Mouse (Mus musculus) G1E (cell line): ENCODE measurements around the gene Hsd17b13. TPM values are rescaled to one million over a fixed set of nuclear protein-coding genes. Genes with fewer than 3 reads are reported as not detected.
"Not testable (repeated sequence)": the region's sequence is repeated elsewhere in the genome, so short reads cannot be mapped to it uniquely, and the experiment has no call there.

Experiments
- ATAC-seq: 2 replicates; pipeline ENCODE4 v1.8.0; 2016; ENCODE audit warnings: mild to moderate bottlenecking; ENCODE audit not compliant: insufficient number of reproducible peaks, poor library complexity, low FRiP score, severe bottlenecking; ENCODE audit errors: extremely low read depth
- DNase-seq: peaks from one replicate; pipeline ENCODE4 v3.0.0; 2012; ENCODE audit warnings: low spot score
- H3K27me3 ChIP-seq: 2 replicates; pipeline ENCODE4 v1.6.1; 2012; ENCODE audit warnings: mild to moderate bottlenecking, low read length, inconsistent platforms; ENCODE audit not compliant: insufficient read depth
- H3K36me3 ChIP-seq: replicated peaks from 2 replicates; pipeline ENCODE3; 2012; ENCODE audit warnings: mild to moderate bottlenecking, inconsistent platforms
- H3K4me1 ChIP-seq: 2 replicates; pipeline ENCODE4 v1.6.1; 2012; ENCODE audit warnings: low read depth, low read length, inconsistent platforms, mixed read lengths; ENCODE audit not compliant: insufficient read depth
- H3K4me3 ChIP-seq: 2 replicates; pipeline ENCODE4 v1.5.1; 2012; ENCODE audit warnings: low read depth, mild to moderate bottlenecking, inconsistent platforms, low read length, moderate library complexity, mixed read lengths
- H3K9me3 ChIP-seq: replicated peaks from 2 replicates; pipeline ENCODE4 v1.6.1; 2012; ENCODE audit warnings: inconsistent platforms
- CTCF ChIP-seq: IDR thresholded peaks from 2 replicates; pipeline ENCODE4 v1.5.1; 2012; ENCODE audit warnings: low read depth, low read length, inconsistent platforms, mixed read lengths
- GATA1 ChIP-seq: IDR thresholded peaks from 2 replicates; pipeline ENCODE4 v1.6.1; 2012; ENCODE audit warnings: borderline replicate concordance, low read length, inconsistent platforms, mixed read lengths
- GATA2 ChIP-seq: IDR thresholded peaks from 2 replicates; pipeline ENCODE4 v1.6.1; 2012; ENCODE audit warnings: low read depth, low read length, inconsistent platforms, borderline replicate concordance
- POLR2AphosphoS5 ChIP-seq: IDR thresholded peaks from 2 replicates; pipeline ENCODE4 v1.6.1; 2012; ENCODE audit warnings: low read depth, low read length, inconsistent platforms; ENCODE audit not compliant: insufficient replicate concordance
- TAL1 ChIP-seq: conservative IDR thresholded peaks from 2 replicates; pipeline ENCODE4 v1.6.1; 2012; ENCODE audit warnings: low read depth, low read length, inconsistent platforms, mixed read lengths
- polyA plus RNA-seq: library from polyadenylated mRNA; stranded (reverse); fragments of >175 nt; gene quantifications from 2 replicates; pipeline ENCODE4 v1.2.3, GENCODE M21; 2012
- total RNA-seq, 2 experiments: library from RNA; stranded (forward) in 1 of 2; stranded (reverse) in 1 of 2; fragments of 200-1000 nt in 1 of 2; fragments of >200 nt in 1 of 2; fragmentation: Nextera tagmentation in 1 of 2; gene quantifications; 2 replicates each; pipeline ENCODE4 v1.2.3; 2014 to 2017

Gene Hsd17b13
- total and polyA plus RNA-seq, 3 experiments, result not detected

GRCm38 (mm10) chr5:103972379-103972778, 4.8 kb downstream of the Hsd17b13 start:
- Histone ChIP-seq H3K4me3 (no peak overlapping the region), H3K36me3 (no peaks in the 10 kb centered on the region), H3K4me1 (no peaks in the 10 kb centered on the region), H3K9me3 (peaks cover 2% of the 10 kb centered on the region; the same call in 1 of the 2 replicates), H3K27me3 (no peaks in the 10 kb centered on the region)
- ATAC-seq, result no peak
- TF ChIP-seq CTCF, result no peak
- DNase-seq, result no peak

DNA sequence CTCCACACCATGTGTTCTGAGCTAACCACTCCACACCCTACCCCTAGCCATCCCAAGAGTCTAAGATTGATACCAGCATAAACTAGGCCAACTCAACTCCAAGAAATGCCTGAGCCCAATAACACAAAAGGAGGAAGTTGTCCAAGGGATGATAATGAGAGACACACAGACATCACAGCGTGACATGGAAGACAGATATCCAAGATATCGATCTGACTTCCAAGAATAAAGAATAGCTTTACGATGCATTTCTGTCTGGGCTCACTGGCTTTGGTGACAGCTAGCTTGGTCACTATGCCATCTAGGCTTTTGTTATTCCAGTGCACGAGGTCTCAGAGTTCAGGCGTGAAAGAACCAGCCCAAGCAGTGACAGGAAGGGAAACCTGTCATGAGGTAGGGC, 6.2 kb downstream of the Hsd17b13 start:
- ATAC-seq, result peak; percentile 28; the same call in 1 of the 2 replicates
- no peak overlapping the region for H3K4me3 ChIP-seq
- peaks cover 2% of the 10 kb centered on the region; the same call in 1 of the 2 replicates for H3K9me3 ChIP-seq
- TF ChIP-seq TAL1 (no peak), GATA1 (no peak), POLR2AphosphoS5 (no peak), CTCF (no peak), GATA2 (no peak)
- H3K36me3 ChIP-seq, result no peaks in the 10 kb centered on the region
- no peaks in the 10 kb centered on the region for H3K4me1 ChIP-seq
- H3K27me3 ChIP-seq, result no peaks in the 10 kb centered on the region
- DNase-seq, result no peak

GRCm38 (mm10) chr5:103962935-103963429, 14.2 kb downstream of the Hsd17b13 start:
- ATAC-seq (no peak), DNase-seq (no peak)
- H3K4me3 ChIP-seq, result no peak overlapping the region
- no peaks in the 10 kb centered on the region for H3K36me3 ChIP-seq
- no peaks in the 10 kb centered on the region for H3K9me3 ChIP-seq
- no peaks in the 10 kb centered on the region for H3K4me1 ChIP-seq
- TF ChIP-seq POLR2AphosphoS5 (no peak), GATA2 (no peak), TAL1 (no peak), GATA1 (no peak), CTCF (no peak)
- H3K27me3 ChIP-seq, result no peaks in the 10 kb centered on the region

DNA sequence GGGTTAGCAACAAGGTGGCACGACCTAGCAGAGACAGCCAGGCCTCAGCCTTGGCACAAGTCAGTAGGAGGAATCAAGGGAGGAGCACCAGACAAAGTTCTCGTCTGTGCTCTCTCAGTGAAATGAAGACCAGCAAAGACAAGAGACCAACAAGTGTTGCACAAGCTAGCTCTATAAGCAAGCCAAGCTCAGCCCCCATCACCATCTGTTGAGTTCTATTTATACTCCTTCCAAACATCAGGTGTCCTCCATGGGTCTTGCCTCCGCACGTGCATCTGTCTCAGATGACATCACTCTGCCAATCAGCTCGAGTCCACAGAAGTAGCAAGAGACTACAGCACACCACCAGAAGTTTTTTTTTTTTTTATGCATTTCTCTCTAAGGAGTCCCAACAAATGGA, 22.6 kb downstream of the Hsd17b13 start:
- Histone ChIP-seq H3K27me3 (no peaks in the 10 kb centered on the region), H3K9me3 (peaks cover 13% of the 10 kb centered on the region), H3K4me1 (no peaks in the 10 kb centered on the region), H3K4me3 (no peak overlapping the region), H3K36me3 (no peaks in the 10 kb centered on the region)
- ATAC-seq, result no peak
- no peak for TF ChIP-seq GATA1
- no peak for TF ChIP-seq CTCF
- TF ChIP-seq GATA2, result no peak
- TF ChIP-seq TAL1, result no peak
- no peak for TF ChIP-seq POLR2AphosphoS5
- DNase-seq, result no peak

- TF ChIP-seq POLR2AphosphoS5 (no peak), TAL1 (no peak), GATA2 (no peak), CTCF (no peak), GATA1 (no peak)
- ATAC-seq (no peak), DNase-seq (no peak)
- H3K27me3 ChIP-seq, result no peaks in the 10 kb centered on the region
- no peaks in the 10 kb centered on the region for H3K36me3 ChIP-seq
- no peaks in the 10 kb centered on the region for H3K4me1 ChIP-seq
- H3K9me3 ChIP-seq, result peaks cover 13% of the 10 kb centered on the region
- no peak overlapping the region for H3K4me3 ChIP-seq
Observed at GRCm38 (mm10) chr5:103953135-103954083, 23.8 kb downstream of the Hsd17b13 start.

DNA sequence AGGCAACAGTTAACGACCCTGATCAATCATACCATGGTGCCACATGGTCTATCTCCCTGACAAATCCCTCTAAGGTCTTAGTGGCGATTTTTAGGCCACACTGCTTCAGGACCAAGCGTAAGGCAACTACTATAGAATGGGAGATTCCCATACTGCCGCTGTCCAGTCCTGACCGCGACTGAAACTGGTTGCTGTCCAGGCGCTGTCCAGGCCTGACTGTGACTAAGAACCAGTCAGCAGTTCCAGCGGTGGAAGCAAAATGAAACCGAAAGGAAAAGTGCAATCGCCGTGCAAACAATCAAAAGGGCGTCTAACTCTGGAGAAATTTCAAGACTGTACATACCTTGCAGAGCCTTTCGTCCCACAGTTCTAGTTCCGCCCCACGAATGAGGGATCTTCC, 27.1 kb downstream of the Hsd17b13 start:
- peaks cover 13% of the 10 kb centered on the region for H3K9me3 ChIP-seq
- H3K4me3 ChIP-seq, H3K4me1 ChIP-seq, ATAC-seq, H3K36me3 ChIP-seq, DNase-seq, H3K27me3 ChIP-seq: not testable (repeated sequence)

DNA sequence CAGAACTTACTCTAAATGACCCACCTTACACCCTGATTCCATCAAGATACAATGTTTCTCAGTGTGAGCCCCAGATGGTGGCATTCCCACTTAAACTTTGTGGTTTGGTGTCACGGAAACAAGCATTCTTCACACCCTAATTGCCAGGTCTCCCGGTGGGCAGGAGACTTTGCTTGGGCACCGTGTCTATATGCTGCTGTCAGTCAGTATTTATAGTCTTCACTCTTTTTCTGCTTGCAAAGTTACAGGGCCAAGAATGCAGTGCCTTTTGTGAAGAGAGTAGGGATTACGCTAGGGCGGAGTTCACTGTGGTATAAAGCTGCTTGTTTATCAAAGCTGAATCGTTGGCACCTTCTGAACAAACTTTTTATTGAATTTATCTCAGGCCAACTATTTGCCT, 34.0 kb downstream of the Hsd17b13 start:
- no peak for TF ChIP-seq GATA2
- TF ChIP-seq GATA1, result no peak
- TF ChIP-seq TAL1, result no peak
- no peak for TF ChIP-seq POLR2AphosphoS5
- no peak for TF ChIP-seq CTCF
- no peaks in the 10 kb centered on the region for H3K27me3 ChIP-seq

More for the DNA sequence above, 34.0 kb downstream of the Hsd17b13 start:
- no peak for ATAC-seq
- H3K4me1 ChIP-seq, result no peaks in the 10 kb centered on the region
- H3K9me3 ChIP-seq, result no peaks in the 10 kb centered on the region
- H3K36me3 ChIP-seq, result no peaks in the 10 kb centered on the region
- no peak for DNase-seq
- no peak overlapping the region for H3K4me3 ChIP-seq
